Mouse (Mus musculus) left cerebral cortex, adult 6 months (tissue): ENCODE data around the gene Ntrk2. TPM values are rescaled to one million over a fixed set of nuclear protein-coding genes. Genes with fewer than 3 reads are reported as not detected.

Source experiments
- long read RNA-seq, 2 experiments: library from polyadenylated mRNA; unstranded; transcript quantifications; one replicate each; pipeline ENCODE4 v2.0.0; 2019 to 2020
- polyA plus RNA-seq: library from polyadenylated mRNA; unstranded; fragments of <200 nt; fragmentation: Nextera tagmentation; gene quantifications from 2 replicates; pipeline ENCODE4 v1.2.3, GENCODE M21; 2021

Ntrk2 gene
- polyA plus RNA-seq = 187 and 200 TPM in 2 replicates
- long read RNA-seq, experiment 1, full-length matches to known transcripts = 503 of 847 reads
- long read RNA-seq, experiment 1, partial matches to known transcripts = 115 of 847 reads
- long read RNA-seq, experiment 1, other reads (novel, unspliced or antisense) = 229 of 847 reads
- long read RNA-seq, experiment 2, full-length matches to known transcripts = 138 of 340 reads
- long read RNA-seq, experiment 2, partial matches to known transcripts = 82 of 340 reads
- long read RNA-seq, experiment 2, other reads (novel, unspliced or antisense) = 120 of 340 reads

DNA sequence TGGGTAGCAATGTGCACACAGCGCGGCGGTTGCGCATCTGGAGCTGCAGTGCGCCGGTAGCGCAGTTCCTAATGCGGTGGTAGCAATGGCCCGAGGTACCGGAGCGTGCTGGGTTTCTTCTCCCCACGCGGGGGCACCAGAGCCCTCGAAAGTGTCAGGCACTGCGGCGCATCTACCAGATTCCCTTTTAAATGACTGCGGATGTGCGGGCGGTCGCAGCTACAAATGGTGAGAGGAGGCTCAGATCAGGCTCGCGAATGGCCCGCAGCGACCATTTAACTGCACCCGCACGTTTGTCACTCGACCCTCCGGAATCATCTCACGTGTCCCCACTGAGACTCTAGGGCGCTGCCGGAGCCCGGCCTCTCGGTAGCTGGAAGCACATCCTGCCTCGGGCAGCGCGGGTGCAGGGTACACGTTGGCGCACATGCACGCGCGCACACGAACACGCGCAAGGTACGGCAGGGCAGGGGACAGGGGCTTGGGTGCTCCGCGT, at the start of gene Ntrk2:
Gene Ntrk2, plus strand, starts transcription at position 173 of the 496 bp plus-strand sequence.

Other genes with a start within 250 kb of the Ntrk2 start
- gene Slc28a3, start 195.7 kb upstream of the Ntrk2 start, polyA plus RNA-seq = not detected in 2 replicates